Mouse (Mus musculus): ENCODE results near the gene Actn3. TPM values are rescaled to one million over a fixed set of nuclear protein-coding genes. Genes with fewer than 3 reads are reported as not detected.

Actn3 gene
- total and polyA plus RNA-seq, 2 experiments, result 1.1 TPM; not detected in 1

- peaks cover 9% of the 10 kb centered on the region for H3K4me1 ChIP-seq (ENCODE audit: control insufficient read depth, insufficient read depth, low read length)
- no peak overlapping the region for H3K27ac ChIP-seq (replicated peaks; ENCODE audit: insufficient read depth, low read depth, low read length)
- H3K79me2 ChIP-seq (ENCODE audit: control insufficient read depth, insufficient read depth, low read length), result no peaks in the 10 kb centered on the region
- 88% methylated on average over 6 of the region's 6 CpGs for WGBS
- no peak for DNase-seq (ENCODE audit: extremely low read depth, low read depth, low spot score)
- H3K36me3 ChIP-seq (ENCODE audit: control insufficient read depth, insufficient read depth, low read length), result peaks cover 9% of the 10 kb centered on the region; the same call in 1 of the 2 replicates
- H3K4me3 ChIP-seq (ENCODE audit: insufficient read depth, low read depth, low read length), result no peak overlapping the region
- H3K27me3 ChIP-seq (ENCODE audit: control insufficient read depth, insufficient read depth, low read length), result no peaks in the 10 kb centered on the region
- TF ChIP-seq CTCF (IDR thresholded peaks at IDR 0.05; ENCODE audit: low read depth, low read length) (no peak), POLR2A (IDR thresholded peaks at IDR 0.05; ENCODE audit: extremely low read depth, insufficient read depth, low read length) (no peak)
- no peak overlapping the region for H3K9ac ChIP-seq (ENCODE audit: low read depth, low read length)
Measured at GRCm38 (mm10) chr19:4859081-4859480, 18.6 kb downstream of the Actn3 start.

- H3K27ac ChIP-seq (replicated peaks; ENCODE audit: insufficient read depth, low read depth, low read length), result no peak overlapping the region
- TF ChIP-seq POLR2A (IDR thresholded peaks at IDR 0.05; ENCODE audit: extremely low read depth, insufficient read depth, low read length) (no peak), CTCF (IDR thresholded peaks at IDR 0.05; ENCODE audit: low read depth, low read length) (no peak)
- peaks cover 9% of the 10 kb centered on the region; the same call in 1 of the 2 replicates for H3K36me3 ChIP-seq (ENCODE audit: control insufficient read depth, insufficient read depth, low read length)
- H3K9ac ChIP-seq (ENCODE audit: low read depth, low read length), result no peak overlapping the region
- H3K4me3 ChIP-seq (ENCODE audit: insufficient read depth, low read depth, low read length), result no peak overlapping the region
- H3K27me3 ChIP-seq (ENCODE audit: control insufficient read depth, insufficient read depth, low read length), result no peaks in the 10 kb centered on the region
- WGBS, result 93% methylated on average over 4 of the region's 4 CpGs
- peaks cover 9% of the 10 kb centered on the region for H3K4me1 ChIP-seq (ENCODE audit: control insufficient read depth, insufficient read depth, low read length)
- H3K79me2 ChIP-seq (ENCODE audit: control insufficient read depth, insufficient read depth, low read length), result no peaks in the 10 kb centered on the region
- DNase-seq (ENCODE audit: extremely low read depth, low read depth, low spot score), result no peak
Measured at GRCm38 (mm10) chr19:4855951-4856350, 21.8 kb downstream of the Actn3 start.

- Histone ChIP-seq H3K36me3 (ENCODE audit: control insufficient read depth, insufficient read depth, low read length) (peaks cover 7% of the 10 kb centered on the region; the same call in 1 of the 2 replicates), H3K27ac (replicated peaks; ENCODE audit: insufficient read depth, low read depth, low read length) (peak overlapping the region; percentile 90), H3K79me2 (ENCODE audit: control insufficient read depth, insufficient read depth, low read length) (no peaks in the 10 kb centered on the region), H3K27me3 (ENCODE audit: control insufficient read depth, insufficient read depth, low read length) (no peaks in the 10 kb centered on the region), H3K9ac (ENCODE audit: low read depth, low read length) (peak overlapping the region; percentile 98), H3K4me3 (ENCODE audit: insufficient read depth, low read depth, low read length) (peak overlapping the region; percentile 97), H3K4me1 (ENCODE audit: control insufficient read depth, insufficient read depth, low read length) (peaks cover 9% of the 10 kb centered on the region)
- TF ChIP-seq CTCF (IDR thresholded peaks at IDR 0.05; ENCODE audit: low read depth, low read length) (no peak), POLR2A (IDR thresholded peaks at IDR 0.05; ENCODE audit: extremely low read depth, insufficient read depth, low read length) (no peak)
- 5% methylated on average over 14 of the region's 14 CpGs for WGBS
- no peak for DNase-seq (ENCODE audit: extremely low read depth, low read depth, low spot score)
Measured at GRCm38 (mm10) chr19:4855470-4855820, 22.3 kb downstream of the Actn3 start.

GRCm38 (mm10) chr19:4854552-4855469 lies 22.9 kb downstream of the Actn3 start, which contains the start of gene Ctsf:
TSS of gene Ctsf (plus strand) at chr19:4855130.
- H3K27me3 ChIP-seq (ENCODE audit: control insufficient read depth, insufficient read depth, low read length), result no peaks in the 10 kb centered on the region
- peak within 1 kb of the TSS; percentile 97 for H3K4me3 ChIP-seq (ENCODE audit: insufficient read depth, low read depth, low read length)
- 0 out of 2 replicates have a peak, but pooled peaks have one; percentile 68 for TF ChIP-seq POLR2A (IDR thresholded peaks at IDR 0.05; ENCODE audit: extremely low read depth, insufficient read depth, low read length)
- peak; percentile 21; the same call in 1 of the 2 replicates for TF ChIP-seq CTCF (IDR thresholded peaks at IDR 0.05; ENCODE audit: low read depth, low read length)
- peaks cover 9% of the 10 kb centered on the region for H3K4me1 ChIP-seq (ENCODE audit: control insufficient read depth, insufficient read depth, low read length)
- DNase-seq (ENCODE audit: extremely low read depth, low read depth, low spot score), result peak; percentile 86
- WGBS, result 2% methylated on average over 45 of the region's 45 CpGs
- H3K36me3 ChIP-seq (ENCODE audit: control insufficient read depth, insufficient read depth, low read length), result peaks cover 7% of the 10 kb centered on the region; the same call in 1 of the 2 replicates
- no peaks in the 10 kb centered on the region for H3K79me2 ChIP-seq (ENCODE audit: control insufficient read depth, insufficient read depth, low read length)
- H3K9ac ChIP-seq (ENCODE audit: low read depth, low read length), result peak within 1 kb of the TSS; percentile 98
- H3K27ac ChIP-seq (replicated peaks; ENCODE audit: insufficient read depth, low read depth, low read length), result peak within 1 kb of the TSS; percentile 90

GRCm38 (mm10) chr19:4850281-4850680 lies 27.4 kb downstream of the Actn3 start:
- Histone ChIP-seq H3K4me1 (ENCODE audit: control insufficient read depth, insufficient read depth, low read length) (peaks cover 3% of the 10 kb centered on the region; the same call in 1 of the 2 replicates), H3K36me3 (ENCODE audit: control insufficient read depth, insufficient read depth, low read length) (no peaks in the 10 kb centered on the region), H3K4me3 (ENCODE audit: insufficient read depth, low read depth, low read length) (no peak overlapping the region), H3K27ac (replicated peaks; ENCODE audit: insufficient read depth, low read depth, low read length) (no peak overlapping the region), H3K79me2 (ENCODE audit: control insufficient read depth, insufficient read depth, low read length) (no peaks in the 10 kb centered on the region; the same call in 1 of the 2 replicates), H3K27me3 (ENCODE audit: control insufficient read depth, insufficient read depth, low read length) (no peaks in the 10 kb centered on the region), H3K9ac (ENCODE audit: low read depth, low read length) (no peak overlapping the region)
- TF ChIP-seq CTCF (IDR thresholded peaks at IDR 0.05; ENCODE audit: low read depth, low read length) (no peak), POLR2A (IDR thresholded peaks at IDR 0.05; ENCODE audit: extremely low read depth, insufficient read depth, low read length) (no peak)
- DNase-seq (ENCODE audit: extremely low read depth, low read depth, low spot score), result no peak
- whole genome bisulfite sequencing, result 49% methylated on average over 5 of the region's 5 CpGs
